Mouse (Mus musculus) megakaryocyte-erythroid progenitor cell, adult 5-6 weeks (primary cell): ENCODE measurements around the gene Tbc1d15. TPM values are rescaled to one million over a fixed set of nuclear protein-coding genes. Genes with fewer than 3 reads are reported as not detected.
A peak's percentile ranks its signal among the peaks of the same experiment; 100 is the strongest.

ENCODE experiments used
- ATAC-seq: replicated peaks from 2 replicates; pipeline ENCODE4 v1.8.0; 2016; ENCODE audit warnings: mild to moderate bottlenecking, inconsistent platforms; ENCODE audit not compliant: severe bottlenecking, poor library complexity, low FRiP score, low TSS enrichment
- total RNA-seq, 2 experiments: library from RNA; stranded (forward) in 1 of 2; stranded (reverse) in 1 of 2; fragments of 200-1000, 215-1000 nt in 1 of 2; fragments of >200 nt in 1 of 2; fragmentation: Nextera tagmentation in 1 of 2; gene quantifications; 2 replicates each; pipeline ENCODE4 v1.2.3; 2014 to 2017

Gene Tbc1d15
- total RNA-seq (2014; fragmentation: Nextera tagmentation) (28.3 and 35.6 TPM in 2 replicates), total RNA-seq (2017) (30.7 and 35.2 TPM in 2 replicates)

DNA sequence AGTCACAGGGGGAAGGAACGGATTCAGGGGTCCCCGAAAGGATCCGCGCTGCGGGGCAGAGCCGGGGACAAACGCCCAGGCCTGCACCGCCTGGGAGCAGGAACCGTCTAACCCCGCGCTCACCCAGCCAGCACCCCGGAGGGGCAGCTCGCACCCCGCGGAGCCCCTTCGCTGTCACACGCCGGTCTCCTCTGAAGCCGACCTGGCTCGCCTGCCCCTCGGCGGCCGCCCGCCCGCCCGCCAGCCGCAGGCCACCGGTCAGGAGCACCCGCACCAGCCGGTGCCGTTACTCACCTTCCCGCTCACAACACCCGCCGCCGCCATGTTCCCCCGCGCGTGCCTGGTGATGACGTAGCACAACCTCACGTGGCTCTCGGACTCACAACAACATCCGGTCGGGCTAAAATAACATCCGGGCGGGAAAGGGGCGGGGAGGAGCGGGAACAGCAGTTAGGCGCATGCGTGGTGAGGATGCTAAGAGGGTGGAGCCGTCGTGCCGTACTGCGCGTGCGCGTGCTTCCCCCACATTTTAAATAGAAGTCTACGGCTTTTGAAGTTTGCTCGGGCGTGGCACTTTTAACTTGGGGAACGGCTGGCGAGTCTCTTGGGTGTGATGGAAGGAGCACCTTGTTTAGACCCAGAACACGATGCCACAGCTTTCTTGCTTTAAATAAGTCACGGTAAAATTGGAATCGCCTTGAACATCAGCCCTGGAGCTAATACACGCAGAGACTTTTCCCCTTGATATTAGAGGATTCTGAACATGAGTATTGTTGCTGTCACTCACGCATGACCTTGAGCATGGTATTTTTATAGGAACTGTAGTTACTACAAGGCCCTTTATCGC, at the start of gene Tbc1d15:
TSS of gene Tbc1d15 (minus strand) at position 380 of the 847 bp plus-strand sequence.
- ATAC-seq: peak; percentile 77

- ATAC-seq: no peak
These were observed 47.4 kb upstream of the Tbc1d15 start for GRCm38 (mm10) chr10:115298683-115299082.

DNA sequence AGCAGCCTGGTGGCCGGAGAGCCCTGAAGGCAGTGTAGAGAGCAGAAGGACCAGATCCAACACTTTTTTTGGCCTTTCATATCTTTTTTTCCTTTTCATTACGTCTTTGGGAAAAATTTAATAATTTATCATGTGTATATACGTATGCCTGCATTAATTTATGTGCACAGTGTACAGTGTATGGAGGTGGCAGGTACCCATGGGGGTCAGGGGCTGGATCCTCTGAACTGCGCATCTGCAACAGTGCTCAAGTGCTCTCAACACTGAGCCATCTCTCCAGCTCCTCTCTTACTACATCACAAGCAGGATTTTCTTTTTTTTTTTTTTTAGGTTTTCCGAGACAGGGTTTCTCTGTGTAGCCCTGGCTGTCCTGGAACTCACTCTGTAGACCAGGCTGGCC, 46.3 kb upstream of the Tbc1d15 start:
- no peak for ATAC-seq

DNA sequence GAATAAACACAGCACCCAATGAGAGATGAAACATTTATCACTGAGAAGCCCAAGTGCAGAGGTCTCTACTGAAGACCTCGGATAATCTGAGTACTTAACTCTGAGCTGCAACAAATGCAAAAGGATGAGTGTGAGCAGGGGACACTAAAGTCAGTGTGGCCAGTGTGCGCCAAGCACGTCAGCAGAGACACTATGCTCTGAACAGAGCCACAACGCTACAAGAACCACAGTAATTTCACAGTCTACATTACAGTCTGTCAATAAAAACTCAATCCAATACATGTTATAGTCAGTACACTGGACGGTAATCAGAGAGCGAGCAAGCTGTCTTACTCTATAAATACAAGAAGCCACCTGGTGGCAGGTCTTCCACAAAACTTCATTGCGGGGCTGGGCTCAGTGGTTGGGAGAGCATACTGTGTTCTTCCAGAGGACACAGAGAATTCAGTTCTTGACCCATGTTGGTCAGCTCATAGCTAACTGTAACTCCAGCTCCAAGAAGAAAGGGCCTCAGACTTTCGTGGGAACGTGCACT, 45.2 kb upstream of the Tbc1d15 start:
- 0 out of 2 replicates have a peak, but pooled peaks have one; percentile 46 for ATAC-seq

- no peak for ATAC-seq
These were observed 43.9 kb upstream of the Tbc1d15 start for GRCm38 (mm10) chr10:115295162-115295561.

DNA sequence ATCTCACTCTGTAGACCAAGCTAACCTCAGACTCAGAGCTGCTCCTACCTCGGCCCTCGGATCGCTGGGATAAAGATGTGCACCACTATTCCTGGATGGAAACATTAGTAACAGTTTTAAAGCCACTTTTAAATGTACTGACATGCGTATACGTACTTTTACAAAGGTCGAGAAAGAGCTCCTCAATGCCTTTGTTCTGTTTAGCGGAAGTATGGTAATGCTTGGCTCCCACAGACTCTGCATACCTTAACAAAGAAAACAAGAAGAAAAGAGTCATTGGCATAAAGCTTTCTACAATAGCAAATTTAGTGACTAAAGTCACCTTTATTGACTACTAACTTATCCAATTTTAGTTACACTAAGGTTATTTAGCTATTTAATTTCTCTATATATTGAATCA, 43.4 kb upstream of the Tbc1d15 start:
- ATAC-seq: no peak

DNA sequence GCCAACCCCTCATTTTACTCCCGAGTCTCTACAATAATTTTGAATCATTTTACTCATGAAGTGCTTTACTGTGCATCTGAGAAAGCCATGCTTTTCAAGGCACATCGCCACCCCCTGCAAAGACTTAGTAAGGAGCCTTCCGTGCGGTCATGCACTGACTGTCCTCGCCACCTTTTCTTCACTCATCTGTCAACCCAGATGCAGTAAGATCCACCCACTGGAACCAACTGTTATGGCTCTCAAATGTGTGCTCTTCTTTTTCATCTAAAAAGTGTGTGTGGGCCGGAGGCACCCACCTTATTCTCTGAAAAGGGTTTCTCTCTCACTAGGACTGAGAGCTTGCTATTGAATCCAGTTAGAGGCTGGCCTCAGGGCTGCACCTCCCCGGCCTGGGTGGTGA, 42.7 kb upstream of the Tbc1d15 start:
- ATAC-seq: no peak

DNA sequence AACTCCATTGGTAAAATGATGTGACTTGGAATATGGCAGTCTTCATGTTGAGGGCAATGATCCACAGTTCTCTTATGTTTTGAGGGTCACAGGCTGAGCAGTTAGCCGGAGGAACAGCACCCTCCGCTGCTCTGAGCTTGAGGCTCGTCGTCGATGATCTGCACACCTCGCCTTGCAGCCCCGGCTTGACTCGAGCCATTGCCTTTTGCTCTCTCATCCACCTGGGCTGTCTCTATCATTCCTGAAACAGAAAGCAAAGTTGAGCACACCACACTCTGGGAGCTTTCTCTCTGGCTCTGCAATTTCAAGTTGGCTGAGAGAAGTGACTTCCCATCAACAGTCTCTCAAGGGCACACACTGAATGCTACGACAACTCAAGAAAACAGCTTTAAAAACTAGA, 39.4 kb upstream of the Tbc1d15 start:
- no peak for ATAC-seq

DNA sequence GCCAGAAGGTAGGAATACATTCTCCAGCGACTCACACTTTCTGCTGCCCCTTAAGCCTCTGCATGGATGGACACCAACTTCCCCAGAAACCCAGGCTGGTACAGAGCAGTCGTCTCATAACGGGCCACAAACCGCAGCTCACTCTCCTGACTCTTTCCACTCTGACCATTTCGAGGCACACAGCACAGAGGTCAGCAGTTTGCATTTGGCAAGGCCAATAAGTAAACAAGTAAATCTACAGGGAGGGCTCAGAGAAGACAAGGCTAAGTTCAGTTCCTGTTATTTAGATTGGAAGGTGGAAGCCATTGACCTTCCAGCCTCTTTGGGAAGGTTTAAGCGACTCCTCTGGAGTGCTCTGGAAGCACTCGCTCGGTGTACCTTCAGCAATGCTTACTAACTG, 37.6 kb upstream of the Tbc1d15 start:
- no peak for ATAC-seq

- ATAC-seq: no peak
These were observed 32.9 kb upstream of the Tbc1d15 start for GRCm38 (mm10) chr10:115284170-115284569.

DNA sequence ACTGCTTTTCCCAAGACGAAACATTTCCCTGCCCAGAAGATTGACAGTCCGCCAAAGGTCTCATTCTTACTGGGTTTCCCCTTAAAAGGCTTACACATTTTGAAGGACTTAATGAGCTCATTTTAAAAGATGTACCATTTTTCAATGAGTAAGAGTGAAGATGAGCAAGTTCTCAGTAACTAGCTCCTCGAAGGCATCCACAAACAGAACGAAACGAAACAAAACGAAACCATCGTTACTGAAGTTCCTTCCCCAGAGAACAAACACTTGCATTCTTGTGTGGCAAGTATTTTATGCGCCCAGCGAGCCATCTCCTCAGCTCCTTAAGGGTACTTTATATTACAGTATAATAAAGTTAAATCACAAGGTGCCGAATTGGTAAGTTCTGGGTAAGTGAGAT, 30.1 kb upstream of the Tbc1d15 start:
- ATAC-seq: no peak

DNA sequence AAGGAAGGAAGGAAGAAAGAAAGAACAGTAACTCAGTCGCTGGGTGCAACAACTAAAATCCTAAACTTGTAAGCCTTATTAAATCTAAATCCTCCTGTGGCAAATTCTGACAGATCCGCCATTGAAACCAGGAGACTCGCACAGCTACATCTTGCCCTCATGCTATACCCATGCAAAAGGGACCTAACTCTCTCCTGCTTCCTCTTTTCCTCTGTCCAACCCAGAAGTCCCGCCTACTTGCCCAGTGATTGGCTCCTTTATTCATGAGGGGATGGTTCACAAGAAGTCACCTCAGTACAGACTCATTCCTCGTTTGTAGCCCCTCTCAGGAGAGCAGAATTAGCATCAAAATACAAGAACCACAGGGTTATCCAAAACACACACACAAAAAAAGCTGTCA, 20.4 kb upstream of the Tbc1d15 start:
- no peak for ATAC-seq

DNA sequence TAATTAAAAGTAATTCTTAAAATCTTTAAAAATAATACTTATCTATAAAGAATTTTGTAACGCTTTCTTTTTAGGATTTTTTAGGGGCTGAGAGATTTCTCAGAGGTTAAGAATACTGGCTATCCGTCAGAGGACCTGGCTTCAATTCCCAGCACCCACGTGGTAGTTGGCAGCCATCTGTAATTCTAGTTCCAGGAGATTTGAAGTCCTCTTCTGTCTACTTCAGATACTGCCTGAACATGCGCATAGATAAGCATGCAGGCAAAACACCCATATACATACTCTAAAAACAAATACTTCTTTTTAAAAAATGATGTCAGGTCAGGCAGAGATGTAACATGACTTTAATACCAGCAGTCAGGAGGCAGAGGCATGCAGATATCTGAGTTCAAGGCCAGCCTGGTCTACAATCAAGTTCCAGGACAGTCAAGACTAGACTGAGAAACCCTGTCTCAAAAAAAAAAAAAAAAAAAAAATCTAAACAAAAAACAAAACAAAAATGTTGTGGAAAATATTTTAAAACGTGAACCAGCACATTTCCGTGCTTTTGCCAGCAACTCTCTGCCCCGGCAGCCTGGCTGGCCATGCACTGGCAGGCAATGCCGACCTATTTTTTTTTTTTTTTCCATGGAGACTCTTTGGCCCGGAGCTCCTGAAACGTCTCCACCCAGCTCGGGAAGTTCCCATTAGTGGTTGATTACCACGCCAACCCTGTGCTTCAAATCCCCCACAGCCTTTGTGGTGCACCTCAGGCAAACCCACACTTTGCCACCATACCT, 19.5 kb upstream of the Tbc1d15 start:
- ATAC-seq: no peak

DNA sequence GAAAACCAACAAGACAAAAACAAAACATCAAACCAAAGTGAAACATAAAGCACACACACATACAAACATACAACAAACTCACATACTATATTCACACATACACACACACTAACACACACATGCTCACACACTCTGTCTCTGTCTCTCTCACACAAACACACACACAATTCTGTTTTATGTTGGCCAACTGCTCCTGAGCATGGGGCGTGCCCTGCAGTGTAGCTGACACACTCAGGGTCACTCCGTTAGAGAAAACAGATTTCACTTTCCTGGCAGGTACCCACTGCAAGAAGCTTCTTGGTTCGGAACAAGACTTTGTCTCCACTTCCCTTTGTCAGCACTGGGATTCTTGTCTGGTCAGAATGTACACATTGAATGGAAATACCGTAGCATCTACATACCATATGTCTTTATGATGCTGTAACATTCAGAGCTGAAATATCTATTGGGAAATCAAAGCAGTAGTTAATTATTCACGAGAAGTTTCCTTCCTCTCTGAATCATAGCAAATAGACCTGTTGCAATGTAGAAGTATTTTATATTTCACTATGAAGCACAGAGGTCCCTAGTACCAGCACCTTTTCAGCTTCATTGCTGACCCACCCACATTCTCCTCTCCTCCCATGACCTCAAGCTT, 11.8 kb upstream of the Tbc1d15 start:
- no peak for ATAC-seq

DNA sequence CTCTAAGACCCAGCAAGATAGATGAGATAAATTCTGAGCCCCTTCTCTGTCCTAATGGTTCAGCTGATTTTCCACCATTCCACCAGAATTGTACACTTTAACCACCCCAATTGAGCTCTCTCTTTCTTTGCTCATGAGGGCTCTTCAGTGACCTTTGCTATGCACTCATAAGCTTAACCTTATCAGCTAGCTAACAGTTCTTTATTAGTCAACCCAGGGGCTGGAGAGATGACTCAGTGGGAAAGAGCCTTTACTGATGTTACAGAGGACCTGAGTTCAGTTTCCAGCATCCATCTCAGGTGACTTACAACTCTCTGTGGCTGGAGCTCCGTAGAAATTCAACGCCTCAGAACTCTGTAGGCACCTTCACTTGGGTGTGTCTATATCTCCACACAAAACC, 11.0 kb upstream of the Tbc1d15 start:
- ATAC-seq: no peak

GRCm38 (mm10) chr10:115261428-115261827, 10.2 kb upstream of the Tbc1d15 start:
- ATAC-seq: no peak

- ATAC-seq: no peak
These were observed 4.9 kb upstream of the Tbc1d15 start for GRCm38 (mm10) chr10:115256162-115256561.

GRCm38 (mm10) chr10:115253521-115253920, 2.3 kb upstream of the Tbc1d15 start:
- no peak for ATAC-seq

GRCm38 (mm10) chr10:115252321-115252757, 1.1 kb upstream of the Tbc1d15 start:
- ATAC-seq: peak; percentile 63
